Comparison of ENCODE assay signal across 8 mouse cellular contexts in the genomic region with DNA sequence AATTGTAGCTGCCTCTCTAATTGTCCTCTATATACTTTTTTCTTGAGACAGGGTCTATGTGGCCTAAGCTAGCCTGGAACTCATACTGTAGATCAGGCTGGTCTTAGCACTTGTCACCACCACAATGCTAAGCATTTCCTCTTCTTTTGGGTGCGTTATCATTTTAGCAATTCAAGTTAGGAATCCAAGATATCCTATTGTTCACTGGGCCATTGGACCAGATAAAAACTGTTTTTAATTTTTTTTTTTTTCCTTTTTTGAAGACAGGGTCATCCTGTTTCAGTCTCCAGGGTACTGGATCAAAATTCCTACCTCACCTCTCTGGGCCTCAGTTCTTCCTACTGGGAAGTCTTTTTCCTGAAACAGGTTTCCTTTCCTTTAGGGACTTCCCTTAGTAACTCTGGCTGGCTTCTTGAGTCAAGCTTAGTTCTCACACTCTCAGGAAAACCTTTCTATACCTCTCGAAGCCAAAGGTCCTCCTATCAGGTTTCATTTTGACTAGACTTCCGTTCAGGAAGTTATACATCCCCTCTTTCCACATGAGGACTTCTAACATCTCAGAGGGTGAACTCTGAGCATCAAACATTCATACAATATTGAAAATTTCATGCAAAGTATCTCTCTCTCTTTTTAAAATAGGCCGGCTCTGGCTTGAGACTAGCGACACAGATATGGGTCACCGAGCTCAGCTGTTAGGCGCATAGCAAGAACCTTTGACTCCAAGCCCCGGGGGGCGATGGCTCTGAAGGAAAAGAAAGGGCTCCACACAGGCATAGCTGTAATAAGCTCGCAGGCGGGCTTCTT. TPM values are rescaled to one million over a fixed set of nuclear protein-coding genes. Genes with fewer than 3 reads are reported as not detected.
A peak's percentile ranks its signal among the peaks of the same experiment; 100 is the strongest.
DNase-seq lines count a peak whose midpoint lies in the region; ATAC-seq and TF ChIP-seq lines count a peak whose summit lies in the region.

No protein-coding gene starts in this region.

- H3K9ac ChIP-seq in heart, adult 2 months (ENCODE audit: low read depth, low read length), result peak overlapping the region; percentile 82
- H3K9ac ChIP-seq in limb, embryonic 12.5 days (replicated peaks), result peak overlapping the region; percentile 78
- H3K9ac ChIP-seq in stomach, embryonic 16.5 days (ENCODE audit: low read length), result peak overlapping the region; percentile 89

- TF ChIP-seq CTCF in heart, adult 2 months (IDR thresholded peaks at IDR 0.05), result no peak

- 1% methylated on average over 11 of the region's 11 CpGs for WGBS in heart, adult 2 months
- WGBS in limb, embryonic 12.5 days, result 6% methylated on average over 11 of the region's 11 CpGs
- WGBS in stomach, embryonic 16.5 days, result 3% methylated on average over 11 of the region's 11 CpGs

- DNase-seq in heart, adult 2 months, result no peak
- DNase-seq in heart, postnatal 4 days, result no peak
- DNase-seq in CD4-positive, CD25-positive, alpha-beta regulatory T cell, adult 2 months (ENCODE audit: low read depth, low spot score), result peak; percentile 56
- no peak for DNase-seq in right cerebral cortex, postnatal 25 days
- DNase-seq in gastrocnemius, postnatal 10 days, result no peak

- intact Hi-C loops in heart, adult 2 months (cut with DNase I), result loop anchor here (1.0 to 10.0 kb wide), 3 partner anchors 22 to 552 kb away; partner anchors contain the start of genes Mrpl32 and Psma2

- H3K4me2 ChIP-seq in limb, embryonic 12.5 days, result peak overlapping the region; percentile 77
- H3K4me2 ChIP-seq in stomach, embryonic 16.5 days (ENCODE audit: low read depth, low read length), result peak overlapping the region; percentile 96

- peaks cover 5% of the 10 kb centered on the region for H3K4me1 ChIP-seq in heart, adult 2 months (ENCODE audit: control insufficient read depth, insufficient read depth, low read length)
- H3K4me1 ChIP-seq in erythroblast, embryonic 14.5 days (ENCODE audit: control insufficient read depth), result peaks cover 41% of the 10 kb centered on the region
- peaks cover 14% of the 10 kb centered on the region for H3K4me1 ChIP-seq in limb, embryonic 12.5 days (replicated peaks)
- H3K4me1 ChIP-seq in stomach, embryonic 16.5 days (ENCODE audit: control insufficient read depth, insufficient read depth, low read length), result peaks cover 16% of the 10 kb centered on the region

- TF ChIP-seq POLR2A in heart, adult 2 months (IDR thresholded peaks at IDR 0.05; ENCODE audit: insufficient read depth, low read depth, low read length), result no peak

- H3K27ac ChIP-seq in heart, adult 2 months, result peak overlapping the region; percentile 95
- H3K27ac ChIP-seq in limb, embryonic 12.5 days, result peak overlapping the region; percentile 91
- peak overlapping the region; percentile 97 for H3K27ac ChIP-seq in stomach, embryonic 16.5 days (ENCODE audit: low read length)

- H3K79me2 ChIP-seq in heart, adult 2 months (replicated peaks; ENCODE audit: control insufficient read depth, insufficient read depth, low read length), result peaks cover 8% of the 10 kb centered on the region

- H3K27me3 ChIP-seq in heart, adult 2 months (ENCODE audit: control insufficient read depth, insufficient read depth, low read length), result no peaks in the 10 kb centered on the region
- no peaks in the 10 kb centered on the region for H3K27me3 ChIP-seq in erythroblast, embryonic 14.5 days (ENCODE audit: control insufficient read depth)
- no peaks in the 10 kb centered on the region for H3K27me3 ChIP-seq in limb, embryonic 12.5 days
- H3K27me3 ChIP-seq in stomach, embryonic 16.5 days (ENCODE audit: control insufficient read depth, insufficient read depth, low read length), result no peaks in the 10 kb centered on the region

- H3K9me3 ChIP-seq in erythroblast, embryonic 14.5 days (ENCODE audit: control insufficient read depth, low read length), result no peaks in the 10 kb centered on the region
- no peaks in the 10 kb centered on the region for H3K9me3 ChIP-seq in limb, embryonic 12.5 days
- H3K9me3 ChIP-seq in stomach, embryonic 16.5 days (replicated peaks; ENCODE audit: control insufficient read depth, low read length), result no peaks in the 10 kb centered on the region

- H3K36me3 ChIP-seq in heart, adult 2 months (ENCODE audit: control insufficient read depth, insufficient read depth, low read length), result peaks cover 20% of the 10 kb centered on the region
- peaks cover 35% of the 10 kb centered on the region for H3K36me3 ChIP-seq in erythroblast, embryonic 14.5 days (ENCODE audit: control insufficient read depth)
- H3K36me3 ChIP-seq in limb, embryonic 12.5 days, result peaks cover 21% of the 10 kb centered on the region
- no peaks in the 10 kb centered on the region for H3K36me3 ChIP-seq in stomach, embryonic 16.5 days (ENCODE audit: control insufficient read depth, insufficient read depth, low read length)

- H3K4me3 ChIP-seq in heart, adult 2 months, result peak overlapping the region; percentile 70
- peak overlapping the region; percentile 89 for H3K4me3 ChIP-seq in erythroblast, embryonic 14.5 days (replicated peaks)
- peak overlapping the region; percentile 100 for H3K4me3 ChIP-seq in limb, embryonic 12.5 days (replicated peaks)
- peak overlapping the region; percentile 96 for H3K4me3 ChIP-seq in stomach, embryonic 16.5 days (replicated peaks; ENCODE audit: low read length)

- no peak for TF ChIP-seq EP300 in heart, adult 2 months (IDR thresholded peaks at IDR 0.05; ENCODE audit: insufficient read depth, low read depth, low read length)

- ATAC-seq in limb, embryonic 12.5 days (ENCODE audit: insufficient number of reproducible peaks, insufficient read depth, low FRiP score, low TSS enrichment, low read depth), result no peak
- ATAC-seq in stomach, embryonic 16.5 days (ENCODE audit: insufficient read depth, low FRiP score), result no peak

RNA-seq across cellular contexts. Expression of gene Arid4b, which starts 0.6 kb away (rescaled TPM):
- 10 to 100 TPM; 18.0 to 22.4 TPM for total RNA-seq in heart, adult 2 months (2021)
- polyA plus RNA-seq in heart, adult 2 months (2012; rRNA removed), result 2.7 and 4.9 TPM in 2 replicates
- 10 to 100 TPM; 26.7 to 31.9 TPM for total RNA-seq in heart, postnatal 4 days (2021)
- polyA plus RNA-seq in erythroblast, embryonic 14.5 days (2012), result 0.57 and 0.62 TPM in 2 replicates
- 96.8 and 97.5 TPM in 2 replicates for polyA plus RNA-seq in limb, embryonic 12.5 days (2016; fragmentation: Nextera tagmentation; extraction: Ambion mirVana)
- 53.2 and 54.8 TPM in 2 replicates for polyA plus RNA-seq in stomach, embryonic 16.5 days (2015; fragmentation: Nextera tagmentation; extraction: Ambion mirVana)
- total RNA-seq in gastrocnemius, postnatal 10 days (2021), result 10 to 100 TPM; 15.5 to 22.0 TPM

RNA-seq across cellular contexts. Expression of gene Ggps1, which starts 0.9 kb away (rescaled TPM):
- 10 to 100 TPM; 19.2 to 24.2 TPM for total RNA-seq in heart, adult 2 months (2021)
- polyA plus RNA-seq in heart, adult 2 months (2012; rRNA removed), result 8.2 and 22.5 TPM in 2 replicates
- total RNA-seq in heart, postnatal 4 days (2021), result 10 to 100 TPM; 30.4 to 33.3 TPM
- polyA plus RNA-seq in erythroblast, embryonic 14.5 days (2012), result 0.13 and 0.23 TPM in 2 replicates
- polyA plus RNA-seq in limb, embryonic 12.5 days (2016; fragmentation: Nextera tagmentation; extraction: Ambion mirVana), result 60.0 and 60.5 TPM in 2 replicates
- 45.0 and 45.6 TPM in 2 replicates for polyA plus RNA-seq in stomach, embryonic 16.5 days (2015; fragmentation: Nextera tagmentation; extraction: Ambion mirVana)
- 10 to 100 TPM; 20.4 to 21.7 TPM for total RNA-seq in gastrocnemius, postnatal 10 days (2021)

RNA-seq across cellular contexts. Expression of gene Tbce, which starts 23.0 kb away (rescaled TPM):
- 10 to 100 TPM; 20.4 to 21.2 TPM for total RNA-seq in heart, adult 2 months (2021)
- 16.5 and 27.0 TPM in 2 replicates for polyA plus RNA-seq in heart, adult 2 months (2012; rRNA removed)
- total RNA-seq in heart, postnatal 4 days (2021), result 10 to 100 TPM; 29.1 to 30.1 TPM
- polyA plus RNA-seq in erythroblast, embryonic 14.5 days (2012), result 0.36 and 0.59 TPM in 2 replicates
- 58.3 and 61.8 TPM in 2 replicates for polyA plus RNA-seq in limb, embryonic 12.5 days (2016; fragmentation: Nextera tagmentation; extraction: Ambion mirVana)
- 52.6 and 58.9 TPM in 2 replicates for polyA plus RNA-seq in stomach, embryonic 16.5 days (2015; fragmentation: Nextera tagmentation; extraction: Ambion mirVana)
- total RNA-seq in gastrocnemius, postnatal 10 days (2021), result 10 to 100 TPM; 23.6 to 32.4 TPM

Comparison
In these comparisons a context has a peak if more than half of its experiments do, and no peak if none do; other contexts are left out.
1. RNA of gene Tbce, which starts 23.0 kb away (polyA plus RNA-seq): 58.3 to 61.8 TPM in limb, embryonic 12.5 days, 52.6 to 58.9 TPM in stomach, embryonic 16.5 days and 16.5 to 27.0 TPM in heart, adult 2 months; 0.36 to 0.59 TPM in erythroblast, embryonic 14.5 days; every median in the first group is over 10 times any median in the second.
2. Peak in every context shown above with its lines, with median percentiles within 50 percentile points of each other: H3K27ac ChIP-seq, H3K4me3 ChIP-seq and H3K9ac ChIP-seq.